Mouse (Mus musculus): ENCODE results near the gene Camk2n1. TPM values are rescaled to one million over a fixed set of nuclear protein-coding genes. Genes with fewer than 3 reads are reported as not detected.
A peak's percentile ranks its signal among the peaks of the same experiment; 100 is the strongest.

Gene Camk2n1
- polyA plus RNA-seq, 2 experiments from 2014 or later: 0.95 to 1.2 TPM

DNA sequence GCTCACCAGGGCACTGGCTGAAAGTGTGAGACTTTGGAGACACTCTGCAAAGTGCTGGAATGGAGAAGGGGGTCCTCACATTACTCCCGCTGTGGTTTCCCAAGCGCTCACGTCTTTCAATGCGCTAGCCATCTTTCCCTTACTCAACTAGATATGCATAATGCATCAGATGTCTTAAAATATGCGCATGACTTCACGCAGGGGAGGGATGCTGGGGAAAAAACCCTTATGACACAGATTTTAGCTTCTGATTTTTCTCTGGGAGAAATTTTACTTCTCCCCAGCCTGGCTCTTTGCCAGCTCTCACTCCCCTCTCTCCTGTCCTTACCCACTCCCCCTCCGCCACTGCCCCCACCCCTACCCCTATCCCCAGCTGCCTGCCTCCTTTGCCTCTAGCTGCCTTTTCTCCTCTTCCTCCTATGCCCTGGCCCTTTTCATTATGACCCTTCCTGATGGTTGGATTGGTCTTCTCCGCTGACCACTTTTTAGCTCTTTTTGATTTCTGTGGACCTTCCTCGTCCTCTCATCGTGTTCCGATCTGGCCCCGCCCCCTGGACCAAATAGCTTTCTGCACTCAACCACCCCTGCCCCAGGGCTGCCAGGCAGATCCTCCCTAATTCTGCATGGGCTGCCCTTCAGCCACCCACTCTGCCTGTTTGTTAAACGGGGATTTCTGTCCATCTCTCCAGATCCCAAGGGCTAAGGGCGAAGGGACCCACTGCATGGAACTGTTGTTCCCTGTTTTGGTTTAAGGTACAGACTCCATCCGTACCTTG, 6.1 kb upstream of the Camk2n1 start:
- peak; percentile 23 for ATAC-seq

DNA sequence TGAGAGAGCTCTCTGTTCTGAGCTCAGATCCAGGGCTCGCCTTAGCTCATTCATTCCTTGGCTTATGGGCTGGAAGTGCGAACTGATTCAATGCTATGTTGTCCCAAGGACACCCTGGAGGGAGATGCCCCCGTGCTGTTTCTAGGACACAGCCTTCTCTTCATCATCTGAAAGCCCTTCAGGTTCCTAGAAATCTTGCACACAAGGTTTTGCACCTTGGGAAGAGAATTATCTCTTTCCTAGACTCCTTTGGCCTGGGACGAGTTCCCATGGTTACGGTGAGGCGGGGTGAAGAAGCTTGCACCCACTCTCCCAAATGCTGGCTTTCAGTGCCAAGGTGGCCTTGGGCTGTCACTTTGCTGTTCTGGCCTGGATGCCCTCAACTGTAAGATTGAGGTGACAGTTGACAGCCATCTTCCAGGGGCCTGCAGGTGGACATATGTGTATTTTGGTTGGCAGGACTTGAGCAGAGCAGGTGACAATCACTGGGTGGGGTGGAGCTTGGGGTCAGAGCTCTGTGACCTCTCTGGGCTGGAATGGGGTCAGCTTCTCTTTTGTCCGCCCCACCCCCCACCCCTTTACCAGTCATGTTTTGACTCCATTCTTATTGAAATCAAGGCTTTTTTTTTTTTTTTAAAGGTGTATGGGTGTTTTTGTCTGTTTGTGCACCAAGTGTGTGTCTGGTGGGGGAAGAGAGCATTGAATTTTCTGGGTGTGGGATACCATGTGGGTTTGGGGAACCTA, 5.1 kb upstream of the Camk2n1 start:
- ATAC-seq: no peak

DNA sequence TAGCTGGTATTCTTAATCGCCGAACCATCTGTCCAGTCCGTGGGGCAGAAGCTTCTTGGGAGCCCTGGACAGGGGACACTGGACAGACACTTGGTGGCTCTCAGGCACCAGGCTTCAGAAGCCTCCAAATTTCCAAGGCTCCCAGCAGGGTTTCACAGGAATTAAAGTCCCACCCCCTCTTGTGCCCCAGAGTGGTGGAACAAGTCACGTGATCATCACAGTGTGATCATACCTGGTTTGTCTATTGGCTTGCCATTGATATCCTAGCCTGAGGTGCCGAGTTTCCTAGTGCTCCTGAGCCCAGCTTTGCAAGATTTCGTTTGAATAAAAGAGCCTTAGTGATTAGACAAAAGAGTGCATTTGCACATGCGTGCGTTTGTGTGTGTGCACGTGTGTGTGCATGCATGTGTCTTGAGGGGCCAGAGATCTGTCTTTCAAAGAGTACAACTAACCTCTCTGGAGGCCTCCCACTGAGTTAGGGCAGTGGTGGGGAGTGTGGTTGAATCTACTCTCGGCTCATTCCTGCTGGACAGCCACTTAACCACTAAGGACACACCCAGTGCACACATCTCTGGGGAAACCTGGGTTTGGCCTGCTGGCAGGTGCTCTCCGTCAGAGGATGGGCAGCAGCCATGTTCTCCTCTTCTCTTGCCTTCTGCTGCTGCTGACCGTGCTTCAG, 4.3 kb upstream of the Camk2n1 start:
- no peak for ATAC-seq

DNA sequence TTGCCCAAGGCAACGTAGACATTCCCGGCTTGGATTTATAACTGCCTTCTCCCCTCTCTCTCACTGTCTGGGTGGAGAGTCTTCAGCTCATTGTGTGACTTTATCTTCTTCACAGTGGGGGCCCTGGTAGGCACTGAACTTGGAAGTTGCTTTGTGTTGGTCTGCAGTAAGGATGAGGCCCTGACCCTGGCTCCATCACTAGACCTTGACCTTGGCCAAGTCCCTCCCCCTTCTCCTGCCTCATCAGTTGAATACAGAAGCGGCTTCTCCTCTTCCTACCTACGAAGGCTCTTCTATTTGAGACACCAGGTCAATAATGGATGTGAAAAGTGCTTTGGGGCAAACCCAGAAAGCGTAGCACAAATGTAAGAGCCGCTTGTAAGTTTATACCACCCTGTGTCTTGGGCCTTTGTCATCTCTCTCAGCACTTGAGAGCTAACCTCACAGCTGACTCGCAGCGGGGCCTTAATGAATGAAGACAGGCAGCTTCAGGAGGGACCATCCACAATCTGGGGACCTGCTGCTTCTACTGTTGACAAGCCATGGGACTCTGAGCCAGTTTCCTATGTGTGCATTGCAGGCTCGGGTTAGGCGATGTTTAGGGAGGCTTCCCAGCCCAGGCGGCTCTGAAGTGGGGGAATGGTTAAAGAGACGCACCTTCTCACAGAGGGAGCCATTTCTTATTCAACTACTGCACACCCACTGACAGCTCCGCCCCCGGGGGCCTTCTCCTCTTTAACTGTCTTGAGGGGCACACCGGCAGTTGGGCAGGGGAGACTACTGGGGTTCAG, 1.6 kb upstream of the Camk2n1 start:
- no peak for ATAC-seq

DNA sequence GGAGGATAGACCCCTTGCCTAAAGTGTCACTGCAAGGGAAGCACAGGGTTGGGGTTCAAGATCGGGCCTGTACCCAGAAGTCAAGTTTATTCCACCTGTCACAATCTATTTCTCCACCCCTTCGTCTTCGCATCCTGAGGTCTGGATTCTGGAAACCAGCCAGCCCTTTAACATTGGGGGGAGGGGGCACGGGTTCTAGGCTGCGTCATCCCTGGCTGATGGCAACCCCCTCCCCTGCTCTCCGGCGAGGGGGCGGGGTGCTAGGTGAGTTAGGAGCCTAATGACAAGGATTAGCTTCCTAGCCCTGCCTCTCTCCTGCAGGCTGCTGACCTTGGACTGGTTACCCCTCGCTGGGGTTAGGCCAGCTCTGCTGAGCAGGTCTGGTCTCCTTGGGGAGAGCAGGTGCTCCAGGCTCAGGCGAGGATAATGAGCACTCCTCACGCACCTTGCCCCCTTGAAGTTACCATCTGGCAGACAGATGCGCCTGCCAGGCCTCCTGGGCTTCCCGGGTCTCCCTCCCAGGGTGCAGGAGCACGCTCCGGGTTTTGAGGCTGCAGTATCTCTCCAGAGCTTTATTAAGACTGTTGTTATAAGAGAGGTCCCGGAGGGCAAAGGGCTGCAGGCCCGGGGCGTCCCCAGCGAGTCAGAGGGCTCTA, 889 bp upstream of the Camk2n1 start:
- ATAC-seq: no peak

DNA sequence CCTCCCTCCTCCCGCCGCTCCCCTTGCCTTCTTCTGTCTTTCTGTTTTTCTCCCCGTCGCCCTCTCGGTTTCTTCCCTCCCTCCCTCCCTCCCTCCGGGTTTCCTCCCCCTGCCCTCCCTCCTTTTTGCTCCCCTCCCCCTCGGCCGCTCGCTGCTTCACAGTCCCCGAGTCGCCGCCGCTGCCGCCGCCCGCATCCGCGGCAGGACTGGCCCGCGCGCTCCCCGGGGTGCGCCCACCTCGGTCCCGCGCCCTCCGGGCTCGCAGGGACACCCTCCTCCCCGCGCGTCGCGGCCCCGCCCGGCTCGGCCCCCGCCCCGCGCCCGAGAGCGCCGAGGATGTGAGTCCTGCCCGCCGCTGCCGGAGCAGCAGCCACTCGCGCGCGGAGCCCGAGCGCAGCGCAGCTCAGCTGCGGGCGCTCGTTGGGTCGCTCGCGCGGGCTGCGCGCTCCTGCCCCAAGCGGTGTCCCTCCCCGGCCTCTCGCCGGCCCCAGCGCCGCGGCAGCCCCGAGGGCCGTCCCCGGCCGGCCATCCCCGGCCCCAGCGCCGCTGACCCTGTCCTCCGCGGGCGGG, 542 bp downstream of the Camk2n1 start:
- ATAC-seq: no peak

DNA sequence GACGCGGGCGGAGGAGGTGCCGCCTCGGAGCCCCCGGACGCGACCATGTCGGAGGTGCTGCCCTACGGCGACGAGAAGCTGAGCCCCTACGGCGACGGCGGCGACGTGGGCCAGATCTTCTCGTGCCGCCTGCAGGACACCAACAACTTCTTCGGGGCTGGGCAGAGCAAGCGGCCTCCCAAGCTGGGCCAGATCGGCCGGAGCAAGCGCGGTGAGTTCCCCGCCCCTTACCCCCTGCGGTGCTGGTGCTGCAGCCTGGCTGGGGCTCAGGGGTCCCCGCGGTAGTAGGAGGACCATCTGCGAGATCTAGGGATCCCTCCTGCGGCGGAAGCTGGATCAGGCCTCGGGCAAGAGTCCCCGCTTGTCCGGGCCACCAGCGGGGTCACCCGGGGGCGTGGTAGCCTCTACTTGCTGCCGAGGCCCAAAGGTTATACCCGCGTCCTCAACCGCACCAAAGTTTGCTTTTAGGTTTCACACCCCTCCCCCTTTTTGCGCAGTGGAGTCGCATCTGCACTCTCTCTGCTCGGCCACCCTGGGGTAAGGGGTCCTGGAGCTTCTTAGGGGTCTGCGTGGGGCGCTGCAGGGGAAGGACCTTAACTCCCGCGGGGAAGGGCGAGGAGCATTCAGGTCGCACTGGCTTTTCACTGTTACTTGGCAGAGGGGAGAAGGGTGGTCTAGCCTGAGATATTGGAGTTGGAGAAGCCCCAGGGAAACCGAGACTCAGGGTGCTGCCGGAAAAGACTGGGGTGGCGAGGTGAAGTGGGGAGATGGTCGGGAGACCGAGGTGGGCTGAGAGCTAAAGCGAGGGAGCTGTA, 1.2 kb downstream of the Camk2n1 start:
- no peak for ATAC-seq

- ATAC-seq: peak; percentile 64
These were observed 1.8 kb downstream of the Camk2n1 start for GRCm38 (mm10) chr4:138455956-138456341.

DNA sequence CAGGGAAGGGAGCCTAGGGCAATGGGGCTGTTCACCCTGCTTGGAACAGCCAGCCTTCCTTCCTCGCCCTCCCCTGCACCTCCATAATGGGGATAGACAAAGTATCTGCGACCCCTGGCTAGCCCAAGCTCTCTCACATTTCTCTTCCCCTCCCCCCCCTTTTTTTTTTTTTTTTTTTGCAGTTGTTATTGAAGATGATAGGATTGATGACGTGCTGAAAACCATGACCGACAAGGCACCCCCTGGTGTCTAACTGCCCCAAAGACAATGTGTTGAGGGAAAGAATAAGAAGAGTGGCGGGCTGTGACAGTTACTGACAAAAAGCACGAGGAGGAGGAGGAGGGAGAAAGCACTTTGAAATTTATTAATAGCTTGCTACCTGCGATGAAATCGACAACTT, 2.4 kb downstream of the Camk2n1 start:
- ATAC-seq: peak; percentile 37

DNA sequence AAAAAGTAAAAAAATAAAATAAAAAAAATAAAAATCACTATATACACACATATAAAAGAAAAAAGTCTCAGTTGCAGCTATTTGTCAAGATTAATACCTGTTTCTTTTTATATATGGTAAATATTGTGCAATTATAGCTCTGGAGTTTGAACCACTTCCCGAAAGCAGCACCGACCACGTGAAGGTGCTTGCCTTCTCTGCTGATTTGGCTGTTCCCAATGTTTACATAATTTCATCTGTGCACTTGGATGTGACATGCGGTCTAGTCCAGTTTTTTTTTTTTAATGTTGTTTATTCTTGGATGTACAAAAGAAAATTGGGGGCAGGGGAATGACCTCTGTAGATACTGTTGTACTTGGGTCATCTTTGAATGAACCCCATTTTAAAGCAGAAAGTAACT, 3.0 kb downstream of the Camk2n1 start:
- ATAC-seq: no peak

GRCm38 (mm10) chr4:138458171-138458570, 4.1 kb downstream of the Camk2n1 start:
- no peak for ATAC-seq

DNA sequence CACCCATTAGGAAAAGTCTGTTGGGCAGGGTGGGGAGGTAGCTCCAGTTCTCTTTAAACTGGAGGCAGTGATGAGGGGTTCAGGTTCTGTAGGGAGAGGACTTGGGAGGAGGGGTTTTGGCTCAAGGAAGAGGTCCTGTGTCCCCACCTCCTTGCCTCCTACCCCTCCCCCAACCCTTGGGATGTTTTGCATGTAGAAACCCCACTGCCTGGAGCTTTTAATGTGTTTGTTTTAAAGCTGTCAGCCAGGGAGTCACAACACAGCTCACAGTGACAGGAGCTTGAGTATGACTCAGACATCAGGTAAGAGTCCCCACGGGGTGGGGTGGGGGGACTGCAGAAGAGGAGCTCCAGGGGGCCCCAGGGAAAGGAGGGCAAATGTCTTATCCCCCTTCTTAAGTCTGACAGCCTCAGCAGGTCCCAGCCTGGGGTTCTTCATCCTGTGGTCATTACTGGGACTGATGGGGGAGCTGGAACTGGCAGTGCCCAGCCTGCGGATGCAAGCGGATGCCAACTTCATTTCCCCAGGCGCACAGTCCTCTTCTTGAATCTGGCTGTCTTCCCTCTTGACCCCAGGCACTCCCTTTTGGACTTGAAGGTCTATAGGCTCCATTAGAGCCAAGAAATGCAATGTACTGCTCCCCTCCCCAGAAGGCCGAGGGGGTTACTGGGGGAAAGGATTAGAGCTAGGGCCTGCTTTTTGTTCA, 4.8 kb downstream of the Camk2n1 start:
- no peak for ATAC-seq

DNA sequence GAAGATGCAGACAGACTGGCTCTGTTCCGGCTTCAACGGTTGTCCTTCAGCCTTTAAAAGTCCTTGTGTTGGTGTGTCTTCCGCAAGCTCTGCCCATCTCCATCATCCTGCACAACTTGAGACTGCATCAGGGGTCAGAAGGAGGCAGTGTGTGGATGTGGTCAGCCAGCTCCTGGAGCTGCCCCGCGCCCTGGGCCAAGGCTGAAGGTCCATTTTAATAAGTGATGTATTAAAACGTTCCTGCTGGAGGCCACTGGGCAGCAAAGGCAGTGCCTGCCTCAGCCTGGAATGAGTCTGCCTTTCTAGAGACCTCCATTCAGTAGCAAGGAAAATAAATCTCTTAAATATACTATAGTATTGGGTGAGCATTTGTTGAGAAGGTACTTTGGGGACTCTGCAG, 5.7 kb downstream of the Camk2n1 start:
- ATAC-seq: no peak

DNA sequence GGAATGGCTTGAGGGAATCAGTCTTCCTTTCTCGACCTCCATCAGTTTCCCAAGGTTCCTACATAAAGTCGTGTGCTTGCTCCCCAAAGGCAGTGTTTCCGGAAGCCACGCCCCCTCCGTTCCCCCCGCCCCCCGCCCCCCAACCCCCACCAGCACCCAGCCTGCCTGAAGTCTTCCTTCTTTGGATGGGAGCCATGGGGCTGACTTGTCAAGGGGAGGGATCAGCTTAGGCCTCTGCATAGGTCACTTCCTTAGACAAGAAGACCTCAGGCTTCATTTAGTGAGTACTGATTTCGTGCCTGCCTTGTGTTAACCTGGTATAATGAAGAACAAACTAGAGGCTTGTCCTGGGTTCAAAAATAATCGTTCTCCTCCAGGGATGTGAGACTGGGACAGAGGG, 6.8 kb downstream of the Camk2n1 start:
- ATAC-seq: no peak

DNA sequence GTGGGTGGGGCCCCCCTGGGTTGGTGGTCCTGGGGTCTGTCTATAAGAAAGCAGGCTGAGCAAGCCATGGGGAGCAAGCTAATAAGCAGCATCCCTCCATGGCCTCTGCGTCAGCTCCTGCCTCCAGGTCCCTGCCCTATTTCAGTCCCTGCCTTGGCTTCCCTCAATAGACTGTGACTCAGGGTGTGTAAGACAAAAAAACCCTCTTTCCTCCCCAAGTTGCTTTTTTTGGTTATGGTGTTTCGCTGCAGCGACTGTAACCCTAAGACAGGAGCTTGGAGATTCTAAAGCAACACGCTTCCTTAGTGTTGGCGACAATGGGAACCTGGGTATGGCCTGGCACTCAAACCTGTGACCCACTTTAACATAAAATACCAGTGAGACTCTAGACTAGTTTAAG, 7.4 kb downstream of the Camk2n1 start:
- no peak for ATAC-seq

DNA sequence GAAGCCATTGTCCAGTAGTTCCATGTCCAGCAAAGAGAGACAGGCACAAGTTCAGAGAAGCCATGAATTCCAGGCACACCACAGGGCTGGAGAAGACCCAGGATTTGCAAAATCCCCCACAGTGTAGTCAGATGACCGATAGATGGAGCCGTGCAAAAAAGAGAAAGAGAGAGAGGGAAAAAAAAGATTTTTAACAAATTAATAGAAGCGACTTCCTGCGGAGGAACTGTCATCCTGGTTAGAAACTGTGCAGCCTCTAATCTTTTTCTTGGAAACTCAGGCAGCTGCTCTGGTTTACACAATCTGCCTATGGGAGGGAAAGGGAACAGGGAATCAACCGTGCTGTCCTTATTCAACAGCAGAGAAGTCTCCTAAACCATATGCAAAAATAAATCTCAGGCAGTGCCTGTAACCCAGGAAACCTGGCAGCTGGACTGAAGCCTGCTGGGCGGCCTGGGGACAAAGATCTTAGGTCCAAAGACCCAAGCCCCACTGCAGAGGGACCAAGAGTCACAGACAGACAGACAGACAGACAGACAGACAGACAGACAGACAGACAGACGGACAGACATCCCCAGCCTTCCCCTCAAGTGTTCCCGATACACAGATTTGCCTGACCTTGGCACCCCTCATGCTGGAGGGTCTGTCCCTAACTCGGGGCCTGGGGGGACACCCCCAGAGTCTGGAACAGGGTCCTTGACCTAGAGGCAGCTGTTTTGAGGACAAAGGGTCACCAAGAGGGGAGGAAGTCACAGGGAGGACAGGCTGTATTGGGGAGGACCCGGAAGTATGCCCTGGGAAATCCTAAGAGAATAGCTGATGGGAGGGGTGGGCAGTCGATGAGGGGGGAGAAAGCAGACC, 9.1 kb downstream of the Camk2n1 start:
- ATAC-seq: no peak

DNA sequence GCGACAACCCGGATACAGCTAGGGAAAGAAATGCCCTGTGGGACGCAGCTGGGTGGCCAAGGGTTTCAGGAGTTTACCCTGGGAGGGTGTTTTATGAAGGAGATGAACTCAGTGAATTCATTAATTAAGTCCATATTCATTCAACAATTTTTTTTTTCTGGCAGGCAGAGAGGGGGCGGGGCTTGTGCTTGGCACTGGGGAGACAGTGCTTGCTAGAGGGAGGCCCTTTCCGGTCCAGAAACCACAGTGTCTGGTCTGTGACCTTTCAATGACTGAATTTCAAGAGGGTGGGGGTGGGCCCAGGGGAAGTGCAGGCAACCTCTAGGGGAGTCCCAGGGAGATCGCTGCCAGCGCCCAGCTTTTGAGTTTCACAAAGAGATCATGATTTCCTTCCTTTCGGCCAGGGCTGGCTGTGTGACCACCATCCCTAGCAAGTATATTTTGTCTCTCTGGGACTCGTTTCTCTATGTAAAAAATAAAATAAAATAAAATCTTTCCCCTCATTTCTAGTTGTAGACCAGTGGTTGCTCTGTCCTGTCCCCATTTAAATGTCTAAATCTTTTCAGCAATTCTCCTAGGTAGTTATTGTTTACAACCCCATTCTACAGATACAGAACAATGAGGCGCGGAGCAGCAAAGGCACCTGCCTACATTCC, 9.8 kb downstream of the Camk2n1 start:
- peak; percentile 94 for ATAC-seq

- no peak for ATAC-seq
These were observed 10.7 kb downstream of the Camk2n1 start for GRCm38 (mm10) chr4:138464667-138465353.
